Mouse (Mus musculus) hindbrain, embryonic 10.5 days (tissue): ENCODE measurements around the gene Ralb. TPM values are rescaled to one million over a fixed set of nuclear protein-coding genes. Genes with fewer than 3 reads are reported as not detected.

ENCODE experiments used
- DNase-seq: peaks from one replicate; pipeline ENCODE4 v3.0.0-alpha.2; 2017; ENCODE audit warnings: low spot score
- H3K27ac ChIP-seq: fragments of 300-500 bp; sonication (generic); 2 replicates; pipeline ENCODE4 v1.5.1; 2016; ENCODE audit warnings: mild to moderate bottlenecking, moderate library complexity
- H3K27me3 ChIP-seq: fragments of 300-500 bp; sonication (generic); 2 replicates; pipeline ENCODE4 v1.6.1; 2016; ENCODE audit warnings: mild to moderate bottlenecking; ENCODE audit not compliant: poor library complexity, insufficient read depth, severe bottlenecking
- H3K36me3 ChIP-seq: fragments of 300-500 bp; sonication (generic); 2 replicates; pipeline ENCODE4 v1.6.1; 2016; ENCODE audit warnings: mild to moderate bottlenecking, moderate library complexity
- H3K4me1 ChIP-seq: fragments of 300-500 bp; sonication (generic); replicated peaks from 2 replicates; pipeline ENCODE4 v1.6.1; 2016; ENCODE audit warnings: mild to moderate bottlenecking
- H3K4me3 ChIP-seq: fragments of 300-500 bp; sonication (generic); 2 replicates; pipeline ENCODE4 v1.5.1; 2016; ENCODE audit warnings: mild to moderate bottlenecking, moderate library complexity
- H3K9me3 ChIP-seq: fragments of 300-500 bp; sonication (generic); 2 replicates; pipeline ENCODE4 v1.6.1; 2016; ENCODE audit warnings: mild to moderate bottlenecking, moderate library complexity
- WGBS: fragments of 180-500 bp; shearing (Covaris S2); methylation state at CpG from one replicate; pipeline ENCODE4 v1.1.7; 2016; 5-methylcytosine and 5-hydroxymethylcytosine counted together
- polyA plus RNA-seq: library from polyadenylated mRNA; unstranded; fragments of >200 nt; fragmentation: Nextera tagmentation; extraction: Ambion mirVana; gene quantifications from 2 replicates; pipeline ENCODE4 v1.2.1, GENCODE M21; 2016

The Ralb gene
- polyA plus RNA-seq, 1 experiment from 2014 or later: 103 TPM

- WGBS: 66% methylated on average over 2 of the region's 2 CpGs
- Histone ChIP-seq H3K27ac (no peak overlapping the region), H3K9me3 (no peaks in the 10 kb centered on the region), H3K4me3 (no peak overlapping the region), H3K4me1 (peaks cover 13% of the 10 kb centered on the region), H3K27me3 (no peaks in the 10 kb centered on the region), H3K36me3 (no peaks in the 10 kb centered on the region)
- DNase-seq: no peak
These were observed 16.4 kb upstream of the Ralb start for GRCm38 (mm10) chr1:119521029-119521428.

DNA sequence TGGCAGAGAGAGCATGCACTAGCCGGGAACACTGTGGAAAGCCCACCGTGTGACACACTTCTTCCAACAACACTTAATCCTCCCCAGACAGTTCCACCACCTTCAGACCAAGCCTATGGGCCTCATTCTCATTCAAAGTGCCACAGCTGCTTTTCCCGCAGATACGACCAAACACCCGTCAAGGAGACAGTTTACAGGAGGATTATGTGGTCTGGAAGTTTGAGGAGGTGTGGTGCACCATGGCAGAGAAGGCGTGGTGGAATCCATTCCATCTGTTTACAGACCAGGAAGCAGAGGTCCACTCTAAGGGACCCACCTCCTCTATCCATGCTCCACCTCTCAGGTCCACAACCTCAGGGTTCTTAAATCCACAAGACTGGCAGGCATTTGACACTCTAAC lies 14.7 kb upstream of the Ralb start:
- 84% methylated on average over 6 of the region's 6 CpGs for WGBS

GRCm38 (mm10) chr1:119518786-119519185 lies 14.2 kb upstream of the Ralb start:
- H3K9me3 ChIP-seq: no peaks in the 10 kb centered on the region
- no peaks in the 10 kb centered on the region for H3K36me3 ChIP-seq
- no peaks in the 10 kb centered on the region for H3K27me3 ChIP-seq
- no peaks in the 10 kb centered on the region for H3K4me1 ChIP-seq
- H3K27ac ChIP-seq: no peak overlapping the region
- H3K4me3 ChIP-seq: no peak overlapping the region
- no peak for DNase-seq

More for the DNA sequence above, 14.7 kb upstream of the Ralb start:
- H3K27ac ChIP-seq: no peak overlapping the region
- DNase-seq: no peak
- no peaks in the 10 kb centered on the region for H3K4me1 ChIP-seq
- no peaks in the 10 kb centered on the region for H3K9me3 ChIP-seq
- no peaks in the 10 kb centered on the region for H3K36me3 ChIP-seq
- H3K4me3 ChIP-seq: no peak overlapping the region
- no peaks in the 10 kb centered on the region for H3K27me3 ChIP-seq

DNA sequence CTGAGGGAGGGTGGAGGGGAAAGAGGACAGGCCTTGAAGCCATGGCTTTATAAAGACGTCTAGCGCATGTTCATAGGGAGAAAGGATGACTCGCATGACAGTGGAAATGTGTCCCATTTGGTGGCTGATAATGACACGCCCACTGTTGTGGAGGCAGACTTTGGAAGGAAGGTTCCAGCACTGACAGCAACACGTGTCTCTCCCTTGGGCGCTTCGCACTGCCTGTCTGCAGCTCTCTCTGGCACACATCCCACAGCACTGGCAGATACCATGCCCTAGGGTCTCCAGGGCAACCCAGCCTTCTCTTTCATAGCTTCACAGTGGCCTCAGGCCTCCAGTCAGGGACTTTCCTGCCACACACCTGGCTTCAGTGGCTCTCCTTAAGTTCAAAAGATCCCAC lies 13.5 kb upstream of the Ralb start:
- 83% methylated on average over 7 of the region's 7 CpGs for WGBS
- H3K36me3 ChIP-seq: no peaks in the 10 kb centered on the region
- no peak overlapping the region for H3K27ac ChIP-seq
- DNase-seq: no peak
- H3K4me3 ChIP-seq: no peak overlapping the region
- no peaks in the 10 kb centered on the region for H3K9me3 ChIP-seq
- H3K27me3 ChIP-seq: no peaks in the 10 kb centered on the region
- no peaks in the 10 kb centered on the region for H3K4me1 ChIP-seq

- Histone ChIP-seq H3K27me3 (peaks cover 15% of the 10 kb centered on the region), H3K4me3 (no peak overlapping the region), H3K9me3 (no peaks in the 10 kb centered on the region), H3K4me1 (peaks cover 16% of the 10 kb centered on the region; the same call in 1 of the 2 replicates), H3K27ac (0 out of 2 replicates have a peak overlapping the region, but pooled peaks have one; percentile 50), H3K36me3 (no peaks in the 10 kb centered on the region)
- 71% methylated on average over 8 of the region's 8 CpGs for WGBS
- DNase-seq: no peak
These were observed 6.3 kb upstream of the Ralb start for GRCm38 (mm10) chr1:119510857-119511256.

DNA sequence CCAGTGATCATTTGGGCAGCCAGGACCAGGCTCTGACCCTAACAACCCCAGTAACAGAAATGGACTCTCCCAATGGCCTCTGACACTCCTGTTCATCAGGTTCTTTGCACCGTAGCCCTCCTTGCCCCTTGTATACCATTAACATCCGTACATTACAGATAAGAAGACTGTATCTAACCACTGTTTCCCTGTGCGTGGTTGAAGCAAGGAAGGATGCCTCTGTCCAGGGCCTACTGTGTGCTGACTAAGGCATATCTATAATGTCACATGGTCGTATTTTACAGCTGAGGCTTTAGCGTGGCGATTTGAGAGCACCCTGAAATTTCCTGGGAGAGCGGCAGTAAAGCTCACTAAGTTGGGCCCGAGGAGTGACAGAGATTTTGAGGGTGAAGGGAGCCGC lies 5.8 kb upstream of the Ralb start:
- peak overlapping the region; percentile 50; the same call in 1 of the 2 replicates for H3K27ac ChIP-seq
- DNase-seq: no peak
- H3K27me3 ChIP-seq: peaks cover 20% of the 10 kb centered on the region
- no peaks in the 10 kb centered on the region for H3K36me3 ChIP-seq
- H3K4me1 ChIP-seq: peaks cover 17% of the 10 kb centered on the region
- 72% methylated on average over 9 of the region's 9 CpGs for WGBS
- H3K4me3 ChIP-seq: no peak overlapping the region
- H3K9me3 ChIP-seq: no peaks in the 10 kb centered on the region

DNA sequence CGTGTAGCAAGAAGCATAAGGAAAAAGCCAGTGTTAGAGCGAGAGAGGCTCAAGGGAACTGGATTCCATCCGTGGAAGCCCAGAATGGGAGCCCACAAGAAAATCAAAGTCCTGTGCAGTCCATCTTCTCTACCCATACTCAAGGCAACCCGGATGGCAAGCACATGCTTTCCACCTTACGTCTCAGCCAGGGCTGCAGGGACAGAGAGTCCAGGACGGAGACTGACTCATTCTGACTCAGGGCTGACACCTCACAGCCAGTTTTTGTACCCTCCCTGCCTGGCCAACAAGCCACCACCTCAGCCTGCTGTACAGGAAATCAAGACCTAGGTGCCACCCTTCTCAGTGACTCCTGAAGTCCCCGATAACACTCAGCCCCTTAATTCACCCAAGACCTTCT lies 4.9 kb upstream of the Ralb start:
- H3K36me3 ChIP-seq: no peaks in the 10 kb centered on the region
- no peaks in the 10 kb centered on the region for H3K9me3 ChIP-seq
- H3K4me3 ChIP-seq: no peak overlapping the region
- peak overlapping the region; percentile 45; the same call in 1 of the 2 replicates for H3K27ac ChIP-seq
- H3K27me3 ChIP-seq: peaks cover 20% of the 10 kb centered on the region
- no peak for DNase-seq
- WGBS: 82% methylated on average over 7 of the region's 7 CpGs
- H3K4me1 ChIP-seq: peaks cover 25% of the 10 kb centered on the region

GRCm38 (mm10) chr1:119508548-119508947 lies 4.0 kb upstream of the Ralb start:
- Histone ChIP-seq H3K4me1 (peaks cover 35% of the 10 kb centered on the region), H3K27me3 (peaks cover 20% of the 10 kb centered on the region), H3K36me3 (no peaks in the 10 kb centered on the region), H3K27ac (0 out of 2 replicates have a peak overlapping the region, but pooled peaks have one; percentile 45), H3K4me3 (no peak overlapping the region), H3K9me3 (no peaks in the 10 kb centered on the region)
- WGBS: 60% methylated on average over 4 of the region's 4 CpGs
- DNase-seq: no peak

DNA sequence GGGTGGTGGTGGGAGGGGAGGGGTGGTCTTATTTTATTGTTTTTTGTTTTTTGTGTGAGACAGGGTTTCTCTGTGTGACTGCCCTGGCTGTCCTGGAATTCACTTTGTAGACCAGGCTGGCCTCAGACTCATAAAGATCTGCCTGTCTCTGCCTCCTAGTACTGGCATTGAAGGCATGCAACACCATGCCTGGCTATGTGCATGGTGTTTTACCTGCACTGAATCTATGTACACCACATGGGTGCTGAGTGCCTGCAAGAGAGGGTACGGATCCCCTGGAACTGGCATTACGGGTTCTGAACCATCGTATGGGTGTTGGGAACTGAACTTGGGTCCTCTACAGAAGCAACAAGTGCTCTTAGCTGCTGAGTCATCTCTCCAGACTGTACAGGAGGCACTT lies 1.4 kb upstream of the Ralb start:
- DNase-seq: no peak
- Histone ChIP-seq H3K4me1 (peaks cover 44% of the 10 kb centered on the region), H3K27ac (no peak overlapping the region), H3K27me3 (peaks cover 20% of the 10 kb centered on the region), H3K4me3 (no peak overlapping the region), H3K9me3 (no peaks in the 10 kb centered on the region), H3K36me3 (peaks cover 3% of the 10 kb centered on the region; the same call in 1 of the 2 replicates)
- 92% methylated on average over 3 of the region's 3 CpGs for WGBS

DNA sequence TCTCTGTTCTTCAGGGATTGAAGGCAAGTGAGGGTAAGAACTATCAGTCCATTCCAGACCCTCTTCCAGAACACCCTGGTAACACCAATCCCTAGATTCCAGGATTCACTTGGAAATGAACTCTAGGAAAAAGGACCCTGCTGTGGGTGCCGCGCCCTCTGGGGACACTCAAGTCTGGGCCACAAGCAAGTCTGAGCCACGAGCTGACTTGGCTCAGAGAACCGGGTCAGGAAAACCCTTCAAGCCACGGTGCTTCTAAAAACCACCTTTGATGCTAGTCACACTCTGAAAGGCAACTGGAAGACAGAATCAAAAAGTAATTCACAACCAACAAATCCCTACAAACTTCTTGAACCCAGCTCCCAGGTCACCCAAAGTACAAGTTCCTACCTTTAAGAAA lies 786 bp downstream of the Ralb start:
- no peak for DNase-seq

DNA sequence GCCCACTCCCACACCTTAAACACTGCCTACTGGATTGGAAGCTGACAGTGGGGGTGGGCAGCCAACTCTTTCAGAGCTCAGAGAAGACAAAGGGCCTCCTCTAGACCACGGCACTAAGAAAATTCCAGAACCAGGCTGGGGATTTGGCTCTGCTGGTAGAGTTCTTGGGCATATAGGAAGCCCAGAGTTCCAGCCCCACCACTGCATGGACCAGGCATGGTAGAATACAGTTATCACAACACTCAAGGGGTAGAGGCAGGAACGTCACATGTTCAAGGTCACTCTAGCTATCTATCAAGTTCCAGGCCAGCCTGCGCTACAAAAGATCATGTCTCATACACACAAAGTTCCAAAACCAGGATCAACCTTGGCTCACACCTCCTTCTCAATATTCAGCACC lies 1.4 kb downstream of the Ralb start:
- peaks cover 8% of the 10 kb centered on the region; the same call in 1 of the 2 replicates for H3K36me3 ChIP-seq
- H3K9me3 ChIP-seq: no peaks in the 10 kb centered on the region
- no peak for DNase-seq
- no peak overlapping the region for H3K27ac ChIP-seq
- peak overlapping the region; percentile 80 for H3K4me3 ChIP-seq
- WGBS: 79% methylated on average over 3 of the region's 3 CpGs
- H3K27me3 ChIP-seq: peaks cover 20% of the 10 kb centered on the region
- peaks cover 30% of the 10 kb centered on the region for H3K4me1 ChIP-seq

More for the DNA sequence above, 786 bp downstream of the Ralb start:
- peak overlapping the region; percentile 80 for H3K4me3 ChIP-seq
- no peaks in the 10 kb centered on the region for H3K9me3 ChIP-seq
- peaks cover 8% of the 10 kb centered on the region; the same call in 1 of the 2 replicates for H3K36me3 ChIP-seq
- H3K27me3 ChIP-seq: peaks cover 20% of the 10 kb centered on the region
- H3K4me1 ChIP-seq: peaks cover 33% of the 10 kb centered on the region
- peak overlapping the region; percentile 90 for H3K27ac ChIP-seq
- WGBS: 26% methylated on average over 5 of the region's 5 CpGs

- Histone ChIP-seq H3K27me3 (peaks cover 20% of the 10 kb centered on the region), H3K36me3 (peaks cover 8% of the 10 kb centered on the region; the same call in 1 of the 2 replicates), H3K4me1 (peaks cover 30% of the 10 kb centered on the region), H3K4me3 (no peak overlapping the region), H3K9me3 (no peaks in the 10 kb centered on the region), H3K27ac (no peak overlapping the region)
- 93% methylated on average over 11 of the region's 11 CpGs for WGBS
- no peak for DNase-seq
These were observed 1.9 kb downstream of the Ralb start for GRCm38 (mm10) chr1:119502729-119503128.

- WGBS: 83% methylated on average over 8 of the region's 8 CpGs
- no peak overlapping the region for H3K27ac ChIP-seq
- peaks cover 8% of the 10 kb centered on the region; the same call in 1 of the 2 replicates for H3K36me3 ChIP-seq
- H3K4me1 ChIP-seq: peaks cover 30% of the 10 kb centered on the region
- H3K4me3 ChIP-seq: no peak overlapping the region
- H3K27me3 ChIP-seq: peaks cover 15% of the 10 kb centered on the region
- H3K9me3 ChIP-seq: no peaks in the 10 kb centered on the region
- DNase-seq: no peak
These were observed 2.7 kb downstream of the Ralb start for GRCm38 (mm10) chr1:119501881-119502280.

GRCm38 (mm10) chr1:119499456-119499855 lies 5.1 kb downstream of the Ralb start:
- H3K36me3 ChIP-seq: peaks cover 8% of the 10 kb centered on the region; the same call in 1 of the 2 replicates
- DNase-seq: no peak
- no peaks in the 10 kb centered on the region for H3K27me3 ChIP-seq
- H3K4me1 ChIP-seq: peaks cover 20% of the 10 kb centered on the region; the same call in 1 of the 2 replicates
- no peak overlapping the region for H3K27ac ChIP-seq
- H3K9me3 ChIP-seq: no peaks in the 10 kb centered on the region
- no peak overlapping the region for H3K4me3 ChIP-seq
- 94% methylated on average over 10 of the region's 10 CpGs for WGBS
